Mouse (Mus musculus) forebrain, embryonic 15.5 days (tissue): ENCODE measurements around the gene Adgrg7. TPM values are rescaled to one million over a fixed set of nuclear protein-coding genes. Genes with fewer than 3 reads are reported as not detected.

ENCODE experiments used
- ATAC-seq: fragments of 200-750 bp; cut with Nextera tagmentation; replicated peaks from 2 replicates; pipeline ENCODE4 v1.8.0; 2017; ENCODE audit warnings: mild to moderate bottlenecking, moderate TSS enrichment, moderate library complexity
- H3K27ac ChIP-seq: fragments of 300-500 bp; sonication (generic); replicated peaks from 2 replicates; pipeline ENCODE4 v1.5.1; 2015; ENCODE audit warnings: mild to moderate bottlenecking, inconsistent platforms
- H3K27me3 ChIP-seq: fragments of 300-500 bp; sonication (generic); 2 replicates; pipeline ENCODE4 v1.6.1; 2015; ENCODE audit warnings: inconsistent platforms
- H3K36me3 ChIP-seq: fragments of 300-500 bp; sonication (generic); 2 replicates; pipeline ENCODE4 v1.6.1; 2015; ENCODE audit warnings: mild to moderate bottlenecking, inconsistent platforms
- H3K4me1 ChIP-seq: fragments of 300-500 bp; sonication (generic); 2 replicates; pipeline ENCODE4 v1.6.1; 2015; ENCODE audit warnings: inconsistent platforms
- H3K4me2 ChIP-seq: fragments of 300-500 bp; sonication (generic); replicated peaks from 2 replicates; pipeline ENCODE4 v1.6.1; 2015; ENCODE audit warnings: mild to moderate bottlenecking, inconsistent platforms
- H3K4me3 ChIP-seq: fragments of 300-500 bp; sonication (generic); 2 replicates; pipeline ENCODE4 v1.5.1; 2015; ENCODE audit warnings: mild to moderate bottlenecking, inconsistent platforms
- H3K9ac ChIP-seq: fragments of 300-500 bp; sonication (generic); replicated peaks from 2 replicates; pipeline ENCODE4 v1.6.1; 2015; ENCODE audit warnings: mild to moderate bottlenecking, inconsistent platforms
- H3K9me3 ChIP-seq: fragments of 300-500 bp; sonication (generic); 2 replicates; pipeline ENCODE4 v1.6.1; 2016; ENCODE audit warnings: inconsistent platforms
- WGBS: fragments of 180-500 bp; shearing (Covaris S2); methylation state at CpG from one replicate; pipeline ENCODE4 v1.1.7; 2015; ENCODE audit warnings: mixed read lengths; 5-methylcytosine and 5-hydroxymethylcytosine counted together
- polyA plus RNA-seq: library from polyadenylated mRNA; unstranded; fragments of >200 nt; fragmentation: Nextera tagmentation; extraction: Ambion mirVana; gene quantifications from 2 replicates; pipeline ENCODE4 v1.2.1, GENCODE M21; 2015

Adgrg7 gene
- not detected in 2 replicates for polyA plus RNA-seq

GRCm38 (mm10) chr16:56795481-56796139 is at the start of gene Adgrg7:
Gene Adgrg7 (minus strand): TSS chr16:56795855.
- 77% methylated on average over 8 of the region's 8 CpGs for WGBS
- no peaks in the 10 kb centered on the region for H3K27me3 ChIP-seq
- no peak within 1 kb of the TSS for H3K4me3 ChIP-seq
- H3K9me3 ChIP-seq, result no peaks in the 10 kb centered on the region
- no peak within 1 kb of the TSS for H3K9ac ChIP-seq
- no peak within 1 kb of the TSS for H3K4me2 ChIP-seq
- no peaks in the 10 kb centered on the region for H3K36me3 ChIP-seq
- no peak for ATAC-seq
- no peaks in the 10 kb centered on the region for H3K4me1 ChIP-seq
- no peak within 1 kb of the TSS for H3K27ac ChIP-seq

- H3K9ac ChIP-seq, result no peak overlapping the region
- no peak overlapping the region for H3K27ac ChIP-seq
- WGBS, result 94% methylated on average over 5 of the region's 5 CpGs
- H3K4me2 ChIP-seq, result no peak overlapping the region
- no peak for ATAC-seq
- H3K4me3 ChIP-seq, result no peak overlapping the region
- H3K9me3 ChIP-seq, result no peaks in the 10 kb centered on the region
- no peaks in the 10 kb centered on the region for H3K4me1 ChIP-seq
- H3K36me3 ChIP-seq, result no peaks in the 10 kb centered on the region
- H3K27me3 ChIP-seq, result no peaks in the 10 kb centered on the region
Measured at GRCm38 (mm10) chr16:56842988-56843387, 47.3 kb upstream of the Adgrg7 start.

GRCm38 (mm10) chr16:56833312-56833711 is 37.7 kb upstream of the Adgrg7 start:
- no peak for ATAC-seq
- no peaks in the 10 kb centered on the region for H3K9me3 ChIP-seq
- H3K4me1 ChIP-seq, result no peaks in the 10 kb centered on the region
- 89% methylated on average over 1 of the region's 1 CpGs for WGBS
- H3K4me3 ChIP-seq, result no peak overlapping the region
- no peak overlapping the region for H3K4me2 ChIP-seq
- H3K27ac ChIP-seq, result no peak overlapping the region
- H3K9ac ChIP-seq, result no peak overlapping the region
- H3K27me3 ChIP-seq, result no peaks in the 10 kb centered on the region
- H3K36me3 ChIP-seq, result no peaks in the 10 kb centered on the region

GRCm38 (mm10) chr16:56831986-56832385 is 36.3 kb upstream of the Adgrg7 start:
- Histone ChIP-seq H3K4me2 (no peak overlapping the region), H3K9me3 (no peaks in the 10 kb centered on the region), H3K36me3 (no peaks in the 10 kb centered on the region), H3K4me1 (no peaks in the 10 kb centered on the region), H3K27me3 (no peaks in the 10 kb centered on the region), H3K9ac (no peak overlapping the region), H3K4me3 (no peak overlapping the region), H3K27ac (no peak overlapping the region)
- WGBS, result 94% methylated on average over 2 of the region's 2 CpGs
- no peak for ATAC-seq

- Histone ChIP-seq H3K4me3 (no peak overlapping the region), H3K27ac (no peak overlapping the region), H3K4me2 (no peak overlapping the region), H3K4me1 (no peaks in the 10 kb centered on the region), H3K36me3 (no peaks in the 10 kb centered on the region), H3K9ac (no peak overlapping the region), H3K9me3 (no peaks in the 10 kb centered on the region), H3K27me3 (no peaks in the 10 kb centered on the region)
- 90% methylated on average over 6 of the region's 6 CpGs for WGBS
- ATAC-seq, result no peak
Measured at GRCm38 (mm10) chr16:56801370-56802109, 5.9 kb upstream of the Adgrg7 start.

- no peak overlapping the region for H3K4me3 ChIP-seq
- no peaks in the 10 kb centered on the region for H3K4me1 ChIP-seq
- H3K27me3 ChIP-seq, result no peaks in the 10 kb centered on the region
- ATAC-seq, result no peak
- H3K9ac ChIP-seq, result no peak overlapping the region
- 88% methylated on average over 7 of the region's 7 CpGs for WGBS
- no peak overlapping the region for H3K4me2 ChIP-seq
- H3K36me3 ChIP-seq, result no peaks in the 10 kb centered on the region
- H3K27ac ChIP-seq, result no peak overlapping the region
- no peaks in the 10 kb centered on the region for H3K9me3 ChIP-seq
Measured at GRCm38 (mm10) chr16:56800946-56801345, 5.3 kb upstream of the Adgrg7 start.

- Histone ChIP-seq H3K4me3 (no peak overlapping the region), H3K9ac (no peak overlapping the region), H3K27ac (no peak overlapping the region), H3K9me3 (no peaks in the 10 kb centered on the region), H3K36me3 (no peaks in the 10 kb centered on the region), H3K4me2 (no peak overlapping the region), H3K4me1 (no peaks in the 10 kb centered on the region), H3K27me3 (no peaks in the 10 kb centered on the region)
- 48% methylated on average over 2 of the region's 2 CpGs for WGBS
- ATAC-seq, result no peak
Measured at GRCm38 (mm10) chr16:56800469-56800868, 4.8 kb upstream of the Adgrg7 start.

GRCm38 (mm10) chr16:56799541-56800029 is 3.9 kb upstream of the Adgrg7 start:
- no peaks in the 10 kb centered on the region for H3K27me3 ChIP-seq
- no peaks in the 10 kb centered on the region for H3K4me1 ChIP-seq
- 86% methylated on average over 3 of the region's 3 CpGs for WGBS
- no peak overlapping the region for H3K4me2 ChIP-seq
- no peak overlapping the region for H3K27ac ChIP-seq
- no peak overlapping the region for H3K9ac ChIP-seq
- no peak for ATAC-seq
- no peaks in the 10 kb centered on the region for H3K36me3 ChIP-seq
- no peak overlapping the region for H3K4me3 ChIP-seq
- no peaks in the 10 kb centered on the region for H3K9me3 ChIP-seq

- Histone ChIP-seq H3K36me3 (no peaks in the 10 kb centered on the region), H3K9me3 (no peaks in the 10 kb centered on the region), H3K4me1 (no peaks in the 10 kb centered on the region), H3K4me3 (no peak overlapping the region), H3K9ac (no peak overlapping the region), H3K27me3 (no peaks in the 10 kb centered on the region), H3K4me2 (no peak overlapping the region), H3K27ac (no peak overlapping the region)
- WGBS, result 85% methylated on average over 7 of the region's 7 CpGs
- no peak for ATAC-seq
Measured at GRCm38 (mm10) chr16:56798873-56799272, 3.2 kb upstream of the Adgrg7 start.

GRCm38 (mm10) chr16:56794383-56795144 is 1.1 kb downstream of the Adgrg7 start:
- Histone ChIP-seq H3K9ac (no peak overlapping the region), H3K4me1 (no peaks in the 10 kb centered on the region), H3K36me3 (no peaks in the 10 kb centered on the region), H3K4me2 (no peak overlapping the region), H3K27me3 (no peaks in the 10 kb centered on the region), H3K27ac (no peak overlapping the region), H3K9me3 (no peaks in the 10 kb centered on the region), H3K4me3 (no peak overlapping the region)
- 85% methylated on average over 7 of the region's 7 CpGs for WGBS
- no peak for ATAC-seq

- H3K36me3 ChIP-seq, result no peaks in the 10 kb centered on the region
Measured at GRCm38 (mm10) chr16:56793778-56794177, 1.9 kb downstream of the Adgrg7 start.

GRCm38 (mm10) chr16:56785943-56786342 is 9.7 kb downstream of the Adgrg7 start:
- Histone ChIP-seq H3K4me3 (no peak overlapping the region), H3K27ac (no peak overlapping the region), H3K27me3 (no peaks in the 10 kb centered on the region), H3K9me3 (no peaks in the 10 kb centered on the region), H3K4me1 (no peaks in the 10 kb centered on the region), H3K4me2 (no peak overlapping the region), H3K9ac (no peak overlapping the region), H3K36me3 (no peaks in the 10 kb centered on the region)
- ATAC-seq, result no peak
- WGBS, result 87% methylated on average over 2 of the region's 2 CpGs

More at GRCm38 (mm10) chr16:56793778-56794177, 1.9 kb downstream of the Adgrg7 start:
- H3K4me1 ChIP-seq, result no peaks in the 10 kb centered on the region
- no peak overlapping the region for H3K9ac ChIP-seq
- H3K4me2 ChIP-seq, result no peak overlapping the region
- no peak overlapping the region for H3K27ac ChIP-seq
- H3K4me3 ChIP-seq, result no peak overlapping the region
- no peaks in the 10 kb centered on the region for H3K27me3 ChIP-seq
- 61% methylated on average over 1 of the region's 1 CpGs for WGBS
- no peak for ATAC-seq
- no peaks in the 10 kb centered on the region for H3K9me3 ChIP-seq
